Mouse (Mus musculus): ENCODE results near the gene Slc25a20.

GRCm38 (mm10) chr9:108648611-108649560 lies 13.0 kb upstream of the Slc25a20 start, which contains the start of gene Arih2:
- no peak for TF ChIP-seq TCF12 (IDR thresholded peaks at IDR 0.05; ENCODE audit: insufficient read depth, poor library complexity, severe bottlenecking)
- no peak for TF ChIP-seq E2F4 (IDR thresholded peaks at IDR 0.05; ENCODE audit: insufficient read depth)
- peak; percentile 78 for TF ChIP-seq POLR2A (IDR thresholded peaks at IDR 0.05; ENCODE audit: insufficient read length, low read depth)
- TF ChIP-seq MAX (IDR thresholded peaks at IDR 0.05; ENCODE audit: low read depth): no peak
- peak; percentile 74 for TF ChIP-seq POLR2AphosphoS2 (IDR thresholded peaks at IDR 0.05; ENCODE audit: insufficient read length, low read depth)
- no peak for TF ChIP-seq CEBPB (IDR thresholded peaks at IDR 0.05; ENCODE audit: insufficient read depth, poor library complexity, severe bottlenecking)
- no peak for TF ChIP-seq USF1 (IDR thresholded peaks at IDR 0.05; ENCODE audit: low read depth)

Measured in myocyte (in vitro differentiated cells).